Mouse (Mus musculus) midbrain, embryonic 11.5 days (tissue): ENCODE measurements around the gene Zbtb33. TPM values are rescaled to one million over a fixed set of nuclear protein-coding genes. Genes with fewer than 3 reads are reported as not detected.

Experiments
- microRNA-seq: library from miRNA; unstranded; fragments of <30 nt; microRNA quantifications from one replicate; pipeline ENCODE4, GENCODE M21; 2017
- polyA plus RNA-seq: library from polyadenylated mRNA; unstranded; fragments of >200 nt; fragmentation: Nextera tagmentation; extraction: Ambion mirVana; gene quantifications from 2 replicates; pipeline ENCODE4 v1.2.1, GENCODE M21; 2014

The Zbtb33 gene
- polyA plus RNA-seq, 1 experiment from 2014 or later, result 10.7 TPM

Small RNA genes within 50 kb of the gene (microRNA-seq; reads per million reads assigned to microRNA genes)
- 1.9 reads per million, percentile 3 among the genes with 10 or more reads in this experiment for gene Mir3110

Other genes starting within 250 kb of the Zbtb33 start
- gene Btg1-ps1, start 171.0 kb upstream of the Zbtb33 start, polyA plus RNA-seq, result not detected in 2 replicates
- not detected in 2 replicates for gene Btg1-ps2, start 146.7 kb upstream of the Zbtb33 start, polyA plus RNA-seq
- not detected in 2 replicates for gene Rhox10, start 123.3 kb upstream of the Zbtb33 start, polyA plus RNA-seq
- not detected in 2 replicates for gene Rhox11, start 104.7 kb upstream of the Zbtb33 start, polyA plus RNA-seq
- not detected in 2 replicates for gene Rhox12, start 78.9 kb upstream of the Zbtb33 start, polyA plus RNA-seq
- gene Rhox13, start 68.6 kb upstream of the Zbtb33 start, polyA plus RNA-seq, result not detected in 2 replicates
- 14.7 and 16.2 TPM in 2 replicates for gene Tmem255a, start 62.6 kb downstream of the Zbtb33 start, polyA plus RNA-seq
- not detected in 2 replicates for gene Atp1b4, start 126.4 kb downstream of the Zbtb33 start, polyA plus RNA-seq